Mouse (Mus musculus) macrophage (primary cell): ENCODE data around the gene Lgr4. TPM values are rescaled to one million over a fixed set of nuclear protein-coding genes. Genes with fewer than 3 reads are reported as not detected.

Source experiments
- H3K27ac ChIP-seq: fragments of 350-480 bp; formaldehyde crosslinking; 2 replicates; pipeline ENCODE4 v1.9.0; 2021
- H3K36me3 ChIP-seq: fragments of 350-480 bp; formaldehyde crosslinking; 2 replicates; pipeline ENCODE4 v1.9.0; 2021; ENCODE audit errors: inconsistent target
- H3K4me3 ChIP-seq: fragments of 350-480 bp; formaldehyde crosslinking; 2 replicates; pipeline ENCODE4 v1.9.0; 2021; ENCODE audit errors: inconsistent target
- H3K79me2 ChIP-seq: fragments of 350-480 bp; formaldehyde crosslinking; 2 replicates; pipeline ENCODE4 v1.9.0; 2021; ENCODE audit errors: inconsistent target
- WGBS: methylation state at CpG from one replicate; pipeline ENCODE4 v1.1.7; 2026; ENCODE audit warnings: inconsistent platforms; ENCODE audit not compliant: missing documents; 5-methylcytosine and 5-hydroxymethylcytosine counted together
- polyA plus RNA-seq: library from polyadenylated mRNA; stranded (reverse); fragments of 250-400 nt; gene quantifications from 3 replicates; pipeline ENCODE4 v1.2.4, GENCODE M21; 2018; ENCODE audit warnings: inconsistent platforms

Gene Lgr4
- polyA plus RNA-seq, 1 experiment from 2014 or later = 0.11 TPM

DNA sequence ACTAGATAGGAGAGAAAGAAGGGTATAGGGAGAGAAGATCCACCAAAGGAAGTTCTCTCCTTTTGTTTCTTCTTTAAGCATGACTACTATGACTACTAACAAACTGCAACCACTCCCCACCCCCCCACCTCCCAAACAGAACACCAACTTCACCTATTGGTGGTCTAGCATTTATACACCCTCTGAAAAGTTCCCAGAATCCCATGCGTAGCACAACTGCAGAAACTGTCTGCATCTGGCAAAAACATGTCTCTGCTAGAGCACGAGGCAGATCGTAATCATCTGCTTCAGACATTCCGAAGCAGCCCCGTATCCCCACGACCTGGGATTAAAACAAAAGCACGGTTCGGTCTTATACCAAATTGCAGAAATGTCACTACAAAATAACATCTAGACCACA, 5.2 kb upstream of the Lgr4 start:
- no peaks in the 10 kb centered on the region for H3K79me2 ChIP-seq
- no peaks in the 10 kb centered on the region for H3K36me3 ChIP-seq
- H3K4me3 ChIP-seq = no peak overlapping the region
- H3K27ac ChIP-seq = no peak overlapping the region
- WGBS = 93% methylated on average over 8 of the region's 8 CpGs

DNA sequence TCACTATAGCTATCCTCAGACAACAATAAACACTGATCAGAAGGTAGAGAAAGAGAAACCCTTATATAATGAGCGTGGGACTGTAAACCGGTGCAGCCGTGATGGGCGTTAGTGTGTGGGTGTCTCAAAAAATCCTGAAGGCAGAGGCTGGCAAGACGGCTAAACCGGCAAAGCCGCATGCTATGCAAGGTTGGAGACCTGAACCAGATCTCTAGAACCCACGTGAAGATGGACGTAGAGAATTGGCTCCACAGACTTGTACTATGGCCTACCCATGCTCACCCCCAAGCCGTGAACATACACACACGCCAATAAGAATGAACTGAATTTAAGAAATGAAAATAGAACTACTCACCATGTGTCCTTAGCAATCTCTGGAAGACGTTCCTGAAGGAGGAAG, 4.7 kb upstream of the Lgr4 start:
- Histone ChIP-seq H3K4me3 (no peak overlapping the region), H3K36me3 (no peaks in the 10 kb centered on the region), H3K27ac (no peak overlapping the region), H3K79me2 (no peaks in the 10 kb centered on the region)
- 78% methylated on average over 12 of the region's 12 CpGs for WGBS

DNA sequence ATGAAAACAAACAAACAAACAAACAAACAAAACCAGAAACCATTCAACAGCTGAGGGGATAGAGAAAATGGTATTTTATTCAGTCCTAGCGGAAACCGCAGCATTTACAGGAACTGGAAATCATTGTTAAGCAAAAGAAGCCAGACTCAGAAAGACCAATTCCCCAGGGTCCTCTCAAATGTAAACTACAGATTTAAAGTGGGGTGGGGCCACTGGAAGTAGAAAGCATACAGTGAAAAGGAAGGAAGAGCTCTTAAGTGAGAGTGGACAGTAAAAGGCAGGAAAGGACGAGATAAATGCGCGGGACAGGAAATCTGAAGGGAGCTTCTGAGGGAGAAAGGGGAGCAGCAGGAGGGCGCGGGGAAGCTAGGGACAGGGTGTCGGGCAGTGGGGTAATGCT, 4.2 kb upstream of the Lgr4 start:
- 47% methylated on average over 8 of the region's 8 CpGs for WGBS
- Histone ChIP-seq H3K4me3 (no peak overlapping the region), H3K36me3 (no peaks in the 10 kb centered on the region), H3K27ac (no peak overlapping the region), H3K79me2 (no peaks in the 10 kb centered on the region)

DNA sequence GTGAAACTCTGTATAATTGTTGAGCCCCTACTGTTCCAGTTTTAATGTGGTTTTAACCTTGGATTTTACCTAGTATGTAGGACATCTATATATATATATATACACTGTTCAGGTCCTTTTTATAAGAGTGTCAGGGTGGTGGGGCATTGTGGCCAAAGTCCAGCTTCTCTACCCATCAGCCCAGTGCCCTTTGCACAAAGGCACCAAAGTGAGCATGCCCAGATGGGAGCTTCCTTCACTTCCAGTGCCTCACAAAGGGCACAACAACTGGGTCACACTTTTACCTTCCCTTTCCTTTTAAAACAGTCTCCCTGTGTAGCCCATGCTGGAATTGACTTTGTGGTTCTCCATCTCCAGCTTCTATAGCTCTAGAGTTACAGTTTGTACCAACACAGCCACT, 2.8 kb upstream of the Lgr4 start:
- Histone ChIP-seq H3K79me2 (no peaks in the 10 kb centered on the region), H3K4me3 (no peak overlapping the region), H3K27ac (no peak overlapping the region), H3K36me3 (no peaks in the 10 kb centered on the region)

DNA sequence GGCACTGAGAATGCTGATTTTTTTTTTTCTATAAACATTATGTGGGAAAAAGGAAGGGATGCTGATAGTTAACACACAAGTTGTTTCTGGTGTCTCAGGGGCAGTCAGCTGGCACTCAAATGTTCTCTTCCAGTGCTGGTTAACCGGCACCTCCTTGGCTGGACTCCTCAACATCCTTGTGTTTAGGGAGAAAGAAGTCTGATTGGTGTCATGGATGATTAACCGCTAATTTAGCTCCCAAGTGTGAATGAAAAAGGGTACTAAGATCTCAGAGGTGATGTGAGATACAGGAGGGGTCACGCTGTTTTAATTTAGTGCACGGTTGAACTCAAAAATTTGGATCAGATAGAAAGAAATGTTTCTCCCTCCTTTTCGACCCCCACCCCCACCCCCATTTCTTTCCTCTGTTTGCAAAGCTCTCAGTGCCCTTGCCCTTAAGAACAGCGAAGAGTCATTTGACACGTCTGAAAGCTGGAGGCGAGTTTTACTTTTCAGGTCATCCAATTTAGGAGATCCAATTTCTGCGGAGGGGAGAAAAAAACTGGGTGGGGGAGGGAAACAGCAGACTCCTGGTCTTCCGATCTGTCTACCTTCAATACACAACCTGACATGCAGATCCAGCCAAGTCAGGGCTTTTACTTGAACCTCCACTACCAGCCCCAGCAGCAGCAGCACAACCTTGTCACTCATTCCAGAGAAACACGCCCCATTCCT, 508 bp upstream of the Lgr4 start:
- Histone ChIP-seq H3K27ac (no peak overlapping the region), H3K36me3 (no peaks in the 10 kb centered on the region), H3K79me2 (no peaks in the 10 kb centered on the region), H3K4me3 (no peak overlapping the region)
- WGBS = 33% methylated on average over 11 of the region's 11 CpGs

DNA sequence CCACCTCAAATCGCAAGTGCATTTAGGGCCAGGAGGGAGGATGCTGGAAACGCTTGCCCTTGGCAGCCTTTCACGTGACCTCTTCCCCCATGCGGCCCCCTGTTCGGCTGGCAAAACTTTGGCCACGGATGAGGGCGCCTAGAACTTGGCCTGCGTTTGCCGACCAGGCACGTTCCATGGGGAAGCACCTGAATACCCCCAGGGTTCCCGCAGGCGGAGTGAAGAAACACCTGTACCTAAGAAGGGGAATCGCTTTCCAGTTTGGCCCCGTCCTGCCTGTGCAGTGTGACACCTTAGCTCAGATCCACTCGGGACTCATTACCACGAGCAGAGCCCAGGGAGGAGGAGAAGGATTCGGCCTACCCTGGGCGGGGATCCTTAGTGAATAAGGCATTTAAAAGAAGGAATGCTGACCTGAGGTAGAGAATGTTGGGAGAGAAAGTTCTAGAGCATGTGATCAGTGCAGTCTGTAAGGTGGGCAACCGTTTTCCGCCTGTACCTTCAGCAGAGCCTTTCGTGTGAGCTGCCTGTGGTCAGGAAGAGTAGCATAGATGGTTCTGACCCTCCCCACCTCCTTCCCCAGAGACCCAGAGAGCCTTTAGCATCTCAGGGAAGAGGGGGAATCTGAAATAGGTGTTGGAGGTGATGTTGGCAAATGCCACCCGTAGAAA, 1.3 kb downstream of the Lgr4 start:
- WGBS = 26% methylated on average over 21 of the region's 22 CpGs
- Histone ChIP-seq H3K27ac (no peak overlapping the region), H3K36me3 (no peaks in the 10 kb centered on the region), H3K79me2 (no peaks in the 10 kb centered on the region), H3K4me3 (no peak overlapping the region)

DNA sequence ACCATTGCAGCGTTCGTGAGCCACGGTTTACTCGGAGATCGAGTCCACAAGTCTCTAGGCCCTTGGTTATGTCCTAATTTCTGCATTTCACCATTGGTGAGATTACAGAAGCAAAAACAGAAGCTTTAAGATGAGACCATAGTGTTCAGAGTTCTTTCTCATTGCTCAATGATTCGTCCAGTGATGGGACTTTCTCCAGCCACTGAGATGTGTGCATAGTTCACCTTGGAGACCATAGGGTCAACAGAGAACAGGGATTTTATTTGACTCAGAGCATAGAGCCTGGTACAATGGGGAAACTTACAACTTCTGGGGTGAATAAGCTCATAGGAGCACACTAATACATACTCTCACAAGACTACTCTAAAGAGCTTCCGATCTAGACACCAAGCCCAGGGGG, 3.0 kb downstream of the Lgr4 start:
- no peaks in the 10 kb centered on the region for H3K36me3 ChIP-seq
- no peak overlapping the region for H3K4me3 ChIP-seq
- no peaks in the 10 kb centered on the region for H3K79me2 ChIP-seq
- no peak overlapping the region for H3K27ac ChIP-seq
- whole genome bisulfite sequencing = 89% methylated on average over 7 of the region's 7 CpGs

DNA sequence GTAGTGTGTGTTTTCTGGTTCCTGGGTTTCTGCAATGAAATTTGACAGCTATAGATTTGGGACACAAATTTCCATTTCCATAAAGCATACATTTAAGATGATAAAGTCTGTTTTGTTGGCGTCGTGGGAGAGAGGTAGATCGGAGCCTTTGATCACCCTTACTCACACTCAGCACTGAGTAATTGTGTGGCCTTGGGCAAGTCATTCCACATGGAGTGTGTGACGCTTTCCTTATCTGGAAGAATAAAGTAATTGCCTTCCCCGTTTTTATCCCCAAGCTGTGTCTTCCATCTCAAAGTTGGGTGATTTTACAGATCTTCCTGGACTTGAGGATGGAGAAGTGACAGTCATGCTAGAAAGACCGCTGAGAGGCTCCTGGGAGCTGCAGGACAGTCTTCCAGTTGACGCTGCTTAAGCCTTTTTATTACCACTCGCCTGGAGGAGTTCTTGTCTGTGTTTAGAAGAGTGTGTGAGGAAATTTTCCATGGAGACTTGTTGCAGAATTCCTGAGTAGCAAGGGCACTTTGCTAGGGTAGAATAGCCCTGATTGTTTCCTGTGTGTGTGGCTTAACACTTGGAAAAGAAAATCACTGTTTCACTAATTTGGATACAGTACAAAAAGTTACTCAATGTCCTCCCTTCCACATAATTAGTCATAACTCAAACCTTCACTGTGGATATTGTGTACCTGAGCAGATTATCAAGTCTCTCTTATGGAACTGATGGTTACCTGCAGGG, 4.0 kb downstream of the Lgr4 start:
- no peaks in the 10 kb centered on the region for H3K36me3 ChIP-seq
- H3K27ac ChIP-seq = no peak overlapping the region
- 91% methylated on average over 8 of the region's 8 CpGs for WGBS
- no peaks in the 10 kb centered on the region for H3K79me2 ChIP-seq
- H3K4me3 ChIP-seq = no peak overlapping the region

DNA sequence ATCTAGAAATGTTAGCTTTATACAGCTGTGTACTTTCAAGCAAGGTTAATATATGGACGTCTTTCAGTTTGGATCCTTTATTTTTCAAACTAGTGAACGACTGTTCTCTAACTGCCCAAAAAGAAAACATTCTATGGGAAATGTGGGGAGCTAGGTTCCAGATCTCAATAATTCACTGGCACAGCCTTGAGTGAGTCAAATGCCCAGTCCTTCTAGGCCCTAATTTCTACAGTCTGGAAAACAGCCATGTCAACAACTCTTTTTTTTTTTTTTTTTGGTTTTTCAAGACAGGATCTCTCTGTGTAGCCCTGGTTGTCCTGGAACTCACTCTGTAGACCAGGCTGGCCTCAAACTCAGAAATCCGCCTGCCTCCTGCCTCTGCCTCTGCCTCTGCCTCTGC, 4.9 kb downstream of the Lgr4 start:
- H3K79me2 ChIP-seq = no peaks in the 10 kb centered on the region

DNA sequence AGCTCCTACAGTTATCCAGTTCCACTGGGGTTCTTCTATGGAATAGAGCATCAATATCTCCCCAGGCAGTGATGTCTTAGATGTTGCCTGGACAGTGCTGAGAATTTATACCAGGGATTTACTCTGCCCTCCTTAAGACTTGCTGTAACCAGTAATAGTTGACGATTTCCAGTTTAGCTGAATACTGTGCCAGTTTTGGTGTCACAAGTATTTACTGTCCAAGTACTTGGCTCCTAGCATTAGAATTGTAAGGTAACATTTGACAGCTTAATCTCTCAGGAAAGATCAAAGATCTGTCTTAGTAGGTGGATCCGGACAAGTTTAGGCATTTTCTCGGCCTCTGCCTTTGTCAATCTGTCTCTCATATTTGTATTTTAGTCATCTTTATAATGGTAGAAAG, 5.6 kb downstream of the Lgr4 start:
- Histone ChIP-seq H3K79me2 (no peaks in the 10 kb centered on the region), H3K4me3 (no peak overlapping the region), H3K27ac (no peak overlapping the region), H3K36me3 (no peaks in the 10 kb centered on the region)
- WGBS = 96% methylated on average over 3 of the region's 3 CpGs

More for the DNA sequence above, 4.9 kb downstream of the Lgr4 start:
- no peaks in the 10 kb centered on the region for H3K36me3 ChIP-seq
- WGBS = 89% methylated on average over 3 of the region's 3 CpGs
- no peak overlapping the region for H3K27ac ChIP-seq
- no peak overlapping the region for H3K4me3 ChIP-seq

DNA sequence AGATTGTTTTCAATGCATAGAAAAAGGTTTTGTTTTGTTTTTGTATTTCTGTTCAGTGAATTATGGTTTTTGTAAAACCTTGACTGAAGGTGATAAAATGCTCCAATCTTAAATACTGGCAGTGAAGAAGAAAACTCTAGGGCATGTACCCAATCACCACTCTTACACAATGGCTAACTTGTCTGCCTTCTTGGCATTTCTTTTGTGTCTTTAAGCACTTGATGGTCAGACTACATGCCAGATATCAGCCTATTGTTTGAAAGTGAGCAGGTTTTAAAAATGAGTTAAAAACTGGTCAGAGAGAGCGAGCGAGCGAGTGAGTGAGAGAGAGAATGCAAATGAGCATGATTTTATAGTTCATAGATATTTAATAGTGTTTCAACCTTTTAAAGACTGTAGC, 6.5 kb downstream of the Lgr4 start:
- Histone ChIP-seq H3K79me2 (no peaks in the 10 kb centered on the region), H3K36me3 (no peaks in the 10 kb centered on the region), H3K4me3 (no peak overlapping the region), H3K27ac (no peak overlapping the region)
- 96% methylated on average over 3 of the region's 3 CpGs for WGBS

DNA sequence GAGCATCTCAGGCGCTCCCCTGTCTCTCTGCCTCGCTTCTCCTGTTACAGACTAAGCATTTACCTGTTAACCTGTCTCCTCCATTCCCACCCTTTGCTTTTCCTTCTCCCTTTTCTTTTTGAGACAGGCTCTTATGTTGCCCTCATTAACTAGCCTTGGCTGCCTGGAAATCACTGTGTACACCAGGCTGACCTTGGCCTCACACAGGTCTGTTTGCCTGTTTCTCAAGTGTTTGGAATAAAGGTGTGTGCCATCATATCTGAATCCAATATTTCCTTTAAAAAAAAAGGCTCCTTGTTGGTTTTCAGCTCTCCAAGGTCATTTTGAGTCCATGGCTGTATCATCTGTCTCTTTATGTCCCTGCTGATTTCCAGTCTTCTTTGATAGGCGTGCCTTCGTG, 9.5 kb downstream of the Lgr4 start:
- Histone ChIP-seq H3K36me3 (no peaks in the 10 kb centered on the region), H3K4me3 (no peak overlapping the region), H3K79me2 (no peaks in the 10 kb centered on the region), H3K27ac (no peak overlapping the region)
- WGBS = 88% methylated on average over 4 of the region's 4 CpGs

DNA sequence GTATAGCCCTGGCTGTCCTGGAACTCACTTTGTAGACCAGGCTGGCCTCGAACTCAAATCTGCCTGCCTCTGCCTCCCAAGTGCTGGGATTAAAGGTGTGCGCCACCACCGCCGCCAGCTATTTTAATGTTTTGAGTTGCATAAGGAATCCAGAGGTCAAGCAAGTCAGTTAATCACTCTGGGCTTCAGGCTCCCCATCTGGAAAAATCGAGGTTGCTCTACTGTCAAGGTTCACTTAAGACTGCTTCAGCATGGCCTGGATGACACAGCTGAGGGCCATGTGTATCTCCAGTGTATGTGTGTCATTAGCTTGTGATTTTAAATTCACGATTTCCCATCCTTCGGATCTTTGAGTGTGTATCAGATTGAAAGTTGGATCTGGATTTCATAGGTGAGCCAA, 10.0 kb downstream of the Lgr4 start:
- WGBS = 91% methylated on average over 6 of the region's 7 CpGs

DNA sequence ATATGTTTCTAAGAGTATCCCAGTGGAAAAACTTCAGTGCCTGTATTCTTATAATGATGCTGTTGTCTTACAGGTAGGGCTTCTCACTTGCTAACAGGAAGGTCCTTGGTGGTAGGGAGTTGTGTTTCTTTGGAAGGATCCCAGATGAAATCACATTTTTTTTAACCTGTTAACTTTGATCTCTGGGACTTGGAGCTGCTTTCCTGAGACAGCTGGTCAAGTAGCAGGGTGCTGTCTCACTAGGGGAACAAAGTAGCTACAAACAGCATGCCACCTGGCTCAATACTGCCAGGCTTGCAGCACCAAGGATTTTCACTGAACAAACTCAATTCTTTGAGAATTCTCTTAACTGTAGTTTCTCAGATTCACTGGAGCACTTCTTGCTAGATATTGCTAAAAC, 10.4 kb downstream of the Lgr4 start:
- Histone ChIP-seq H3K79me2 (no peaks in the 10 kb centered on the region), H3K27ac (no peak overlapping the region), H3K4me3 (no peak overlapping the region), H3K36me3 (no peaks in the 10 kb centered on the region)

More for the DNA sequence above, 10.0 kb downstream of the Lgr4 start:
- no peak overlapping the region for H3K4me3 ChIP-seq
- no peaks in the 10 kb centered on the region for H3K36me3 ChIP-seq
- no peak overlapping the region for H3K27ac ChIP-seq
- H3K79me2 ChIP-seq = no peaks in the 10 kb centered on the region

DNA sequence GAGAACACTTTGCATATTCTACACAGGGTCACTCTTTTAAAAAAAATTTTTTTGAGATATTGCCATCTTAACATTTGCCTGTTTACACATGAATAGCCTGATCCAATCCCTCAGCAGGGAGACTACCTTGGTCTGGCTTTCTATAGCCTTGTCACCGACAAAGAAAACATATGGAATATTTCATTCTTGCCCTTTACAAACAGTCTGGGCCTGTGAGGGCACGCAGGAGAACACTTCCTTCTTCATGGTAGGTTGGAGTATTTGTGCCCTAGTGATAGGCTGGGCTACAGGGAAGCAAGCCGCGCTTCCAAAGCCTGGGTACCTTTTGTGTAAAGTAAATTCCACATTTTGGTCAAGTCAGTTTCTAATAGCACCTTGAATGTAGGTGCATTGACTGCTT, 11.3 kb downstream of the Lgr4 start:
- Histone ChIP-seq H3K36me3 (no peaks in the 10 kb centered on the region), H3K79me2 (no peaks in the 10 kb centered on the region), H3K4me3 (no peak overlapping the region), H3K27ac (no peak overlapping the region)
- WGBS = 97% methylated on average over 4 of the region's 4 CpGs
